Mouse (Mus musculus): ENCODE results near the gene Ndufa3. TPM values are rescaled to one million over a fixed set of nuclear protein-coding genes. Genes with fewer than 3 reads are reported as not detected.

The Ndufa3 gene
- polyA plus RNA-seq, 1 experiment from 2014 or later: 457 TPM

- Histone ChIP-seq H3K9ac (ENCODE audit: low read length) (no peak overlapping the region), H3K4me2 (ENCODE audit: low read depth, low read length) (no peak overlapping the region)
- 0 out of 2 replicates have a peak, but pooled peaks have one; percentile 45 for ATAC-seq (ENCODE audit: insufficient read depth, low FRiP score)
Observed at GRCm38 (mm10) chr7:3606798-3607197, 10.4 kb upstream of the Ndufa3 start.

DNA sequence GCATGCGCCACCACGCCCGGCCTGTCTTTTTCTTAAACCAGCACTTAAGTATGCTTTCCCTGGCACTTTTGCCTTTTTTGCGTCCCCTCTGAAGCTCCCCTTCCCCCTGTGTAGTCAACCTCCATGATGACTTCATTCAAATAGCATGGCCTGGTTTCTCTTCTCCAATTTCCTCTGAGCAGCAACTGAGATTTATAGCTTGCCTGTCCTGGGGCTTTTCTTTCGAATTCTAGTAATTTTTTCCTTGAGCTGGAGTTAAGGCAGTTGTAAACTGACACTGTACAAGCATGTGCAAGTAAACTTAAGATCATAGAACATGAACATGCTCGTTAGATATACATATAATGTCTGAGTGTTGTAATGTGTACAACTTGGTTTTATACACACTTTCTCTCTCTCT is 9.8 kb upstream of the Ndufa3 start:
- H3K9me3 ChIP-seq (replicated peaks; ENCODE audit: control insufficient read depth, low read length): no peaks in the 10 kb centered on the region
- no peak overlapping the region for H3K27ac ChIP-seq (ENCODE audit: low read length)
- H3K27me3 ChIP-seq (ENCODE audit: control insufficient read depth, insufficient read depth, low read length): no peaks in the 10 kb centered on the region
- H3K4me3 ChIP-seq (replicated peaks; ENCODE audit: low read length): no peak overlapping the region
- H3K9ac ChIP-seq (ENCODE audit: low read length): no peak overlapping the region
- no peaks in the 10 kb centered on the region for H3K4me1 ChIP-seq (ENCODE audit: control insufficient read depth, insufficient read depth, low read length)
- 77% methylated on average over 6 of the region's 6 CpGs for WGBS
- H3K36me3 ChIP-seq (ENCODE audit: control insufficient read depth, insufficient read depth, low read length): no peaks in the 10 kb centered on the region
- H3K4me2 ChIP-seq (ENCODE audit: low read depth, low read length): no peak overlapping the region
- ATAC-seq (ENCODE audit: insufficient read depth, low FRiP score): no peak

More at GRCm38 (mm10) chr7:3606798-3607197, 10.4 kb upstream of the Ndufa3 start:
- Histone ChIP-seq H3K36me3 (ENCODE audit: control insufficient read depth, insufficient read depth, low read length) (no peaks in the 10 kb centered on the region), H3K4me1 (ENCODE audit: control insufficient read depth, insufficient read depth, low read length) (no peaks in the 10 kb centered on the region), H3K27me3 (ENCODE audit: control insufficient read depth, insufficient read depth, low read length) (no peaks in the 10 kb centered on the region), H3K27ac (ENCODE audit: low read length) (no peak overlapping the region), H3K9me3 (replicated peaks; ENCODE audit: control insufficient read depth, low read length) (no peaks in the 10 kb centered on the region), H3K4me3 (replicated peaks; ENCODE audit: low read length) (no peak overlapping the region)
- WGBS: 15% methylated on average over 2 of the region's 2 CpGs

- no peaks in the 10 kb centered on the region for H3K4me1 ChIP-seq (ENCODE audit: control insufficient read depth, insufficient read depth, low read length)
- no peaks in the 10 kb centered on the region for H3K27me3 ChIP-seq (ENCODE audit: control insufficient read depth, insufficient read depth, low read length)
- 88% methylated on average over 3 of the region's 3 CpGs for WGBS
- H3K36me3 ChIP-seq (ENCODE audit: control insufficient read depth, insufficient read depth, low read length): no peaks in the 10 kb centered on the region
- H3K4me2 ChIP-seq (ENCODE audit: low read depth, low read length): no peak overlapping the region
- H3K9me3 ChIP-seq (replicated peaks; ENCODE audit: control insufficient read depth, low read length): no peaks in the 10 kb centered on the region
- no peak overlapping the region for H3K9ac ChIP-seq (ENCODE audit: low read length)
- H3K4me3 ChIP-seq (replicated peaks; ENCODE audit: low read length): no peak overlapping the region
- ATAC-seq (ENCODE audit: insufficient read depth, low FRiP score): no peak
- no peak overlapping the region for H3K27ac ChIP-seq (ENCODE audit: low read length)
Observed at GRCm38 (mm10) chr7:3608668-3609067, 8.5 kb upstream of the Ndufa3 start.

GRCm38 (mm10) chr7:3609082-3609481 is 8.1 kb upstream of the Ndufa3 start:
- ATAC-seq (ENCODE audit: insufficient read depth, low FRiP score): no peak
- Histone ChIP-seq H3K9ac (ENCODE audit: low read length) (no peak overlapping the region), H3K27ac (ENCODE audit: low read length) (no peak overlapping the region), H3K9me3 (replicated peaks; ENCODE audit: control insufficient read depth, low read length) (no peaks in the 10 kb centered on the region), H3K4me3 (replicated peaks; ENCODE audit: low read length) (no peak overlapping the region), H3K4me1 (ENCODE audit: control insufficient read depth, insufficient read depth, low read length) (no peaks in the 10 kb centered on the region), H3K4me2 (ENCODE audit: low read depth, low read length) (no peak overlapping the region), H3K36me3 (ENCODE audit: control insufficient read depth, insufficient read depth, low read length) (no peaks in the 10 kb centered on the region), H3K27me3 (ENCODE audit: control insufficient read depth, insufficient read depth, low read length) (no peaks in the 10 kb centered on the region)
- 58% methylated on average over 3 of the region's 3 CpGs for WGBS

- H3K4me1 ChIP-seq (ENCODE audit: control insufficient read depth, insufficient read depth, low read length): no peaks in the 10 kb centered on the region
- no peaks in the 10 kb centered on the region for H3K36me3 ChIP-seq (ENCODE audit: control insufficient read depth, insufficient read depth, low read length)
- no peak overlapping the region for H3K4me2 ChIP-seq (ENCODE audit: low read depth, low read length)
- ATAC-seq (ENCODE audit: insufficient read depth, low FRiP score): no peak
- no peak overlapping the region for H3K27ac ChIP-seq (ENCODE audit: low read length)
- no peak overlapping the region for H3K4me3 ChIP-seq (replicated peaks; ENCODE audit: low read length)
- no peaks in the 10 kb centered on the region for H3K27me3 ChIP-seq (ENCODE audit: control insufficient read depth, insufficient read depth, low read length)
- no peak overlapping the region for H3K9ac ChIP-seq (ENCODE audit: low read length)
- H3K9me3 ChIP-seq (replicated peaks; ENCODE audit: control insufficient read depth, low read length): no peaks in the 10 kb centered on the region
- 81% methylated on average over 3 of the region's 3 CpGs for WGBS
Observed at GRCm38 (mm10) chr7:3610437-3610836, 6.7 kb upstream of the Ndufa3 start.

GRCm38 (mm10) chr7:3611006-3611405 is 6.2 kb upstream of the Ndufa3 start:
- Histone ChIP-seq H3K36me3 (ENCODE audit: control insufficient read depth, insufficient read depth, low read length) (no peaks in the 10 kb centered on the region), H3K27ac (ENCODE audit: low read length) (no peak overlapping the region), H3K27me3 (ENCODE audit: control insufficient read depth, insufficient read depth, low read length) (no peaks in the 10 kb centered on the region), H3K4me1 (ENCODE audit: control insufficient read depth, insufficient read depth, low read length) (no peaks in the 10 kb centered on the region), H3K9ac (ENCODE audit: low read length) (no peak overlapping the region; the same call in 1 of the 2 replicates), H3K9me3 (replicated peaks; ENCODE audit: control insufficient read depth, low read length) (no peaks in the 10 kb centered on the region), H3K4me3 (replicated peaks; ENCODE audit: low read length) (no peak overlapping the region), H3K4me2 (ENCODE audit: low read depth, low read length) (no peak overlapping the region)
- WGBS: 77% methylated on average over 13 of the region's 13 CpGs
- peak; percentile 70; the same call in 1 of the 2 replicates for ATAC-seq (ENCODE audit: insufficient read depth, low FRiP score)

- Histone ChIP-seq H3K27ac (ENCODE audit: low read length) (no peak overlapping the region), H3K4me3 (replicated peaks; ENCODE audit: low read length) (no peak overlapping the region), H3K4me2 (ENCODE audit: low read depth, low read length) (no peak overlapping the region), H3K36me3 (ENCODE audit: control insufficient read depth, insufficient read depth, low read length) (no peaks in the 10 kb centered on the region), H3K27me3 (ENCODE audit: control insufficient read depth, insufficient read depth, low read length) (no peaks in the 10 kb centered on the region), H3K4me1 (ENCODE audit: control insufficient read depth, insufficient read depth, low read length) (peaks cover 6% of the 10 kb centered on the region), H3K9ac (ENCODE audit: low read length) (no peak overlapping the region), H3K9me3 (replicated peaks; ENCODE audit: control insufficient read depth, low read length) (no peaks in the 10 kb centered on the region)
- ATAC-seq (ENCODE audit: insufficient read depth, low FRiP score): no peak
- WGBS: 82% methylated on average over 3 of the region's 3 CpGs
Observed at GRCm38 (mm10) chr7:3614021-3614420, 3.2 kb upstream of the Ndufa3 start.

- Histone ChIP-seq H3K9me3 (replicated peaks; ENCODE audit: control insufficient read depth, low read length) (no peaks in the 10 kb centered on the region), H3K4me3 (replicated peaks; ENCODE audit: low read length) (peak within 1 kb of the TSS; percentile 80), H3K4me1 (ENCODE audit: control insufficient read depth, insufficient read depth, low read length) (peaks cover 6% of the 10 kb centered on the region), H3K27ac (ENCODE audit: low read length) (no peak within 1 kb of the TSS), H3K9ac (ENCODE audit: low read length) (no peak within 1 kb of the TSS), H3K27me3 (ENCODE audit: control insufficient read depth, insufficient read depth, low read length) (no peaks in the 10 kb centered on the region), H3K4me2 (ENCODE audit: low read depth, low read length) (peak within 1 kb of the TSS; percentile 39), H3K36me3 (ENCODE audit: control insufficient read depth, insufficient read depth, low read length) (peaks cover 4% of the 10 kb centered on the region)
- 83% methylated on average over 4 of the region's 4 CpGs for WGBS
- no peak for ATAC-seq (ENCODE audit: insufficient read depth, low FRiP score)
Observed at GRCm38 (mm10) chr7:3616057-3616388, 1.1 kb upstream of the Ndufa3 start, which contains the start of gene Oscar. Oscar (minus strand) TSS chr7:3616157.

DNA sequence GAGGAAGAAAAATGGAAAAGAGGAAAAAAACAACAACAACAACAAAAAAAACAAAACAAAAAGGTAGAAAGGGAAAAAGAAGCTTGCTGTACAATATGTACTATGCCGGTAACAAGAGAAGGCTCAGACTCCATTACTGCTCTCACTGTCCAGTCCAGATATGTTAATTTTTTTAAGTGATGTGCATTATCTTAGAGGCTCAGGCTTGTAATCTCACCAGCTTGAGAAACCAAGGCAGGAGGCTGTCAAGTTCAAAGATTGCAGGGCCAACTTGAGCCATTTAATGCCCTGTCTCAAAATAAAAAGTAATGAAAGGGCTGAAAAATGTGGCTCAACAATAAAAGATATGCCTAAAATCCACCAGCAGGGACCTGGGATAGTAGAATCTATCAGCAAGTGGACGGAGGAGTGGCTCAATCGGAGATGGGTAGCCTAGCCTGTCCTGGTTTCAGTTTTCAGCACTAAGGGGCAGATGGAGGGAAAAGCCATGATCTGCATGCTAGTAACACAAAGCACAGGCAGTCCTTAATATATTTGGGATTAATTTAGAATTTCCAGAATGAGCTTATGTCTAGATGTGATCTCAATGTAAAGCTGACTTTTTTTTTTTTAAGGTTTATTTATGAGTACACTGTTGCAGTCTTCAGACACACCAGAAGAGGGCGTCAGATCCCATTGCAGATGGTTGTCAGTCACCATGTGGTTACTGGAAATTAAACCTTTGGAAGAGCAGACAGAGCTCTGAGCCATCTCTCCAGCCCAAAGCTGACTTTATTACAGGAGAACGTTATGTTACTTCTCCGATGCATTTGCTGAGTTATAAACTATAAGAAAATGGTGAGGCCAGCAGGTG is 558 bp upstream of the Ndufa3 start:
- 38% methylated on average over 6 of the region's 6 CpGs for WGBS
- no peaks in the 10 kb centered on the region for H3K27me3 ChIP-seq (ENCODE audit: control insufficient read depth, insufficient read depth, low read length)
- peak overlapping the region; percentile 80 for H3K4me3 ChIP-seq (replicated peaks; ENCODE audit: low read length)
- no peak overlapping the region for H3K27ac ChIP-seq (ENCODE audit: low read length)
- peaks cover 6% of the 10 kb centered on the region for H3K4me1 ChIP-seq (ENCODE audit: control insufficient read depth, insufficient read depth, low read length)
- H3K9me3 ChIP-seq (replicated peaks; ENCODE audit: control insufficient read depth, low read length): no peaks in the 10 kb centered on the region
- peaks cover 4% of the 10 kb centered on the region for H3K36me3 ChIP-seq (ENCODE audit: control insufficient read depth, insufficient read depth, low read length)
- peak overlapping the region; percentile 39 for H3K4me2 ChIP-seq (ENCODE audit: low read depth, low read length)
- H3K9ac ChIP-seq (ENCODE audit: low read length): no peak overlapping the region
- no peak; the same call in none of the 2 replicates for ATAC-seq (ENCODE audit: insufficient read depth, low FRiP score)
